Mouse (Mus musculus) stomach, embryonic 15.5 days (tissue): Measurements from ENCODE around the gene Wnt5b. TPM values are rescaled to one million over a fixed set of nuclear protein-coding genes. Genes with fewer than 3 reads are reported as not detected.

Experiments
- ATAC-seq: fragments of 200-750 bp; cut with Nextera tagmentation; 2 replicates; pipeline ENCODE4 v1.8.0; 2017; ENCODE audit warnings: low read depth, moderate number of reproducible peaks, moderate TSS enrichment; ENCODE audit not compliant: insufficient read depth, low FRiP score
- H3K27ac ChIP-seq: fragments of 300-500 bp; sonication (generic); 2 replicates; pipeline ENCODE4 v1.5.1; 2015; ENCODE audit warnings: mild to moderate bottlenecking, inconsistent platforms
- H3K27me3 ChIP-seq: fragments of 300-500 bp; sonication (generic); replicated peaks from 2 replicates; pipeline ENCODE4 v1.6.1; 2015; ENCODE audit warnings: inconsistent platforms
- H3K36me3 ChIP-seq: fragments of 300-500 bp; sonication (generic); 2 replicates; pipeline ENCODE4 v1.6.1; 2015; ENCODE audit warnings: inconsistent platforms
- H3K4me1 ChIP-seq: fragments of 300-500 bp; sonication (generic); 2 replicates; pipeline ENCODE4 v1.6.1; 2015; ENCODE audit warnings: inconsistent platforms
- H3K4me2 ChIP-seq: fragments of 300-500 bp; sonication (generic); 2 replicates; pipeline ENCODE4 v1.6.1; 2015; ENCODE audit warnings: mild to moderate bottlenecking, inconsistent platforms
- H3K4me3 ChIP-seq: fragments of 300-500 bp; sonication (generic); replicated peaks from 2 replicates; pipeline ENCODE4 v1.5.1; 2015; ENCODE audit warnings: inconsistent platforms
- H3K9ac ChIP-seq: fragments of 300-500 bp; sonication (generic); 2 replicates; pipeline ENCODE4 v1.6.1; 2015; ENCODE audit warnings: inconsistent platforms
- H3K9me3 ChIP-seq: fragments of 300-500 bp; sonication (generic); 2 replicates; pipeline ENCODE4 v1.6.1; 2016; ENCODE audit warnings: inconsistent platforms
- WGBS: fragments of 180-500 bp; shearing (Covaris S2); methylation state at CpG from one replicate; pipeline ENCODE4 v1.1.7; 2015; 5-methylcytosine and 5-hydroxymethylcytosine counted together
- polyA plus RNA-seq: library from polyadenylated mRNA; unstranded; fragments of >200 nt; fragmentation: Nextera tagmentation; extraction: Ambion mirVana; gene quantifications from 2 replicates; pipeline ENCODE4 v1.2.1, GENCODE M21; 2015

Gene Wnt5b
- polyA plus RNA-seq, 1 experiment from 2014 or later, result 10.4 TPM

DNA sequence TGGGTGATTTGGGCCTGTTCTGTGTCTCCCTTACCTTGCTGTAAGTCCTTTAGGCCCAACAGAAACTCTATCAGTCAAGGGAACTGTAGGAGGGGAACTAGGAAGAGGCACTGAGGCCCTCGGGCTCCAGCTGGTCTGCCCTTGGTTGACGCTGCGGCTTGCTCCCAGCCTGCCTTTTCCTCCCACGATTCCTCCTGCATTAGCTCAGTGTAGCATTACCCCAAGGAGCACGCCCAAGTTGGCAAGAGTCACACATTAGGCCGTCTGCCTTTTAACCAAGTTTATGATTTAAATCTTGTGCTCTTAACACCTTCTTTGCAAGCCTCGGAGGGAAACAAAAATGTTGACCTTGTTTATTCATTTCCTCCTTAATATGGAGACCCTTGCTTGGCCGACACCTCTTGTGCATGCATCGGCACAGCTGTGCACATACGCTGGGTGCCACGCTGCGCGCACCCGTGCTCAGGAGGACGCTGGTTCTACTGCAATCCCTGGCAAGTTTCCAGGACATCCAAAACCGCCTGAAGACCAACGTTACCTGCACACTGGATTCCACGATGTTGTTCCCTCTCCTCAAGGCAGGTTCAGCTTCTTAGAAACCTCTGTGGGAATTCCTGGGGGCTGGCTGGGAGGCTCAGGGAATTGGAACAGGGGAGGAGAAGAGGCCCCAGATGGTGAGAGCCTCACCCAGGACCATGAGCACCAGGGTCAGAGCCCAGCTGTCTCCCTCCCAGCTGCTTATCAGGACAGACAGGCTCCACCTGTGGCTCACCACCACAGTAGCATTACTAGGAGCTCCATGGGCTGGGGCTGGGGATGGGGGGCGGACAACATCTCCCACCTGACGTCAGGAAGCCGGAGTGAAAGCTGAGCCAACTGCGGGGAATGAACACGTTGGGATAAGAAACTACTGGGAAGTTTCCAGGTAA lies 21.6 kb upstream of the Wnt5b start:
- H3K4me2 ChIP-seq, result no peak overlapping the region

DNA sequence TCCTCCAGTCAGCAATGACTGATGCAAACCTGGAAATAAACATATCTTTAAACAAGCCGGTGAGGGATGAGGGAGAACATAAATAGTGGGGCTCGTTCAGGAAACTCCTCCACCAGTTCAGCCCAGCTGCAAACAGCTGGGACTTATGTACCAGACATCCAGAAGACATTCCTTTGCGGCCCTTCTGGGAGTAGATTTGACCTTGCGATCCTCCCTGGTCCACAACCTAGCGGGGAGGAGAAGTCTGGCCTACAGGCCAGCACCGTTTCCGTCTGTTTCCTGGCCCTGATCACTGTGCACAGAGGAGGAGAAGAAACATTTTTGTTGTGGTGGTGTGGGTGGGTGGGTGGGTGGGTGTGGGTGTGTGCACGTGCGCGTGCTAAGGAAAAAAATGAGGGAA lies 18.4 kb upstream of the Wnt5b start:
- H3K27me3 ChIP-seq, result no peaks in the 10 kb centered on the region
- no peak overlapping the region for H3K27ac ChIP-seq
- H3K4me2 ChIP-seq, result no peak overlapping the region
- WGBS, result 43% methylated on average over 10 of the region's 10 CpGs
- H3K9me3 ChIP-seq, result no peaks in the 10 kb centered on the region
- H3K4me3 ChIP-seq, result no peak overlapping the region
- H3K36me3 ChIP-seq, result no peaks in the 10 kb centered on the region
- peaks cover 17% of the 10 kb centered on the region; the same call in 1 of the 2 replicates for H3K4me1 ChIP-seq
- no peak overlapping the region for H3K9ac ChIP-seq
- ATAC-seq, result no peak

More for the DNA sequence above, 21.6 kb upstream of the Wnt5b start:
- Histone ChIP-seq H3K27ac (peak overlapping the region; percentile 36), H3K4me3 (no peak overlapping the region), H3K4me1 (peaks cover 18% of the 10 kb centered on the region), H3K27me3 (no peaks in the 10 kb centered on the region), H3K9ac (no peak overlapping the region), H3K9me3 (no peaks in the 10 kb centered on the region), H3K36me3 (no peaks in the 10 kb centered on the region)
- 53% methylated on average over 23 of the region's 23 CpGs for WGBS
- ATAC-seq, result 0 out of 2 replicates have a peak, but pooled peaks have one; percentile 51

DNA sequence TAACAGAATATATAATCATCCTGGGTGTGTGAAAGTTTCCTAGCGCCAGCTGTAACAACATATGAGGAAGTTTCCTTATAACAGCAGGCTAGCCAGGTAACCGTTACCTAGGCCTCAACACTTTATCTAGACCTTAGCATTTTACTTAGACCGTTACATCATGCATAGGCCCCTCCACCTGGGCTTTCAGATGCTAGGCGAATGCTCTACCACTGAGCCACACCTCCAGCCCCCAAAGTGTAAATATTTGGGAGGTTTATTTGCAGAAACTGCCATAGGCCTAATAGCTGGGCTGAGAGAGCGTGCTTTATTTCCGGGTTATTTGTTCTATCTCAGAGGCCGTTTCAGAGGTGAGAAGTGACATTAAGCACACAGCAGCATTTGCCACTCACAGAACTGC lies 14.7 kb upstream of the Wnt5b start:
- no peaks in the 10 kb centered on the region for H3K36me3 ChIP-seq
- no peaks in the 10 kb centered on the region for H3K9me3 ChIP-seq
- no peak overlapping the region for H3K4me2 ChIP-seq
- WGBS, result 40% methylated on average over 7 of the region's 7 CpGs
- no peak overlapping the region for H3K9ac ChIP-seq
- no peaks in the 10 kb centered on the region for H3K27me3 ChIP-seq
- peak; percentile 69 for ATAC-seq
- no peak overlapping the region for H3K4me3 ChIP-seq
- no peak overlapping the region for H3K27ac ChIP-seq
- H3K4me1 ChIP-seq, result no peaks in the 10 kb centered on the region

DNA sequence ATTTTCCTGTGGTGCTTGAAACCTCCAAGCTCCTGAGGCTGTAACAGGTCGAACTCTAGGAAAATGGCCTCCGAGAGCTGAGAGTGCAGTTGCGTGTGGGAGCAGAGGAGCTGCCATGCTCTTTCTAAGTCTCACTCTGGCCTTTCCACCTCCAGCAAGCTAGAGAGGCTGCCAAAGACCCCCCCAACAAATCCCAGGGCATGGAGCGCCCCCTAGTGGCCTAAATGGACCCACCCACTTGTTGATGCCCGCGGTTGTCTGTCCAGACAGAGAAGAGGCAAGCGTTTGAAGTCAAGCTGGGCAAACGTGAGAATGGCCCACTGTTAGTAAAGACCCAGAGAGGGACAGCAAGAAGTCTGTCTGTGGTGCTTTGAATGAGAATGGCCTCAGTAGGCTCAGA lies 10.3 kb upstream of the Wnt5b start:
- no peak overlapping the region for H3K27ac ChIP-seq
- H3K36me3 ChIP-seq, result no peaks in the 10 kb centered on the region
- H3K4me3 ChIP-seq, result no peak overlapping the region
- H3K9me3 ChIP-seq, result no peaks in the 10 kb centered on the region
- WGBS, result 72% methylated on average over 8 of the region's 8 CpGs
- no peak overlapping the region for H3K9ac ChIP-seq
- H3K4me2 ChIP-seq, result no peak overlapping the region
- ATAC-seq, result no peak
- no peaks in the 10 kb centered on the region for H3K27me3 ChIP-seq
- H3K4me1 ChIP-seq, result no peaks in the 10 kb centered on the region

DNA sequence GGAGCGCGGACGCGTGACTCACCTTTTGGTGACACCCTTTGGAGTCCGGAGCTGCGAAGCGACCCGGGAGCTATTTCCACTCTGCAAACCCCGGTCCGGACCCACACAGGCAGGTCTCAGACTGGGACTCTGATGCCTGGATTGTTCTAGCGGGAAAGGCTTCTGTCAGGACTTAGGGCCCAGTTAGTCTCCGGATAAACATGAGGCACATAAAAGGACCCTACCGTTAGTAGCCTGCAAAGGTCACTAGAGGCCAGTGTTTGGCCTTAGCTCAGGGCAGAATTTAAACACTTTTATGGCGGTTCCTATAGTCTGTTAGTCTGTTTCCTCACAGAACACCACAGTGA lies 344 bp upstream of the Wnt5b start:
- Histone ChIP-seq H3K36me3 (no peaks in the 10 kb centered on the region), H3K9me3 (no peaks in the 10 kb centered on the region), H3K4me1 (0 out of 2 replicates have a peak, but pooled peaks cover 5% of the 10 kb centered on the region), H3K4me3 (peak overlapping the region; percentile 72), H3K4me2 (peak overlapping the region; percentile 94), H3K27ac (no peak overlapping the region), H3K27me3 (peaks cover 7% of the 10 kb centered on the region; the same call in 1 of the 2 replicates), H3K9ac (peak overlapping the region; percentile 46; the same call in 1 of the 2 replicates)
- ATAC-seq, result 0 out of 2 replicates have a peak, but pooled peaks have one; percentile 22
- 1% methylated on average over 14 of the region's 14 CpGs for WGBS

DNA sequence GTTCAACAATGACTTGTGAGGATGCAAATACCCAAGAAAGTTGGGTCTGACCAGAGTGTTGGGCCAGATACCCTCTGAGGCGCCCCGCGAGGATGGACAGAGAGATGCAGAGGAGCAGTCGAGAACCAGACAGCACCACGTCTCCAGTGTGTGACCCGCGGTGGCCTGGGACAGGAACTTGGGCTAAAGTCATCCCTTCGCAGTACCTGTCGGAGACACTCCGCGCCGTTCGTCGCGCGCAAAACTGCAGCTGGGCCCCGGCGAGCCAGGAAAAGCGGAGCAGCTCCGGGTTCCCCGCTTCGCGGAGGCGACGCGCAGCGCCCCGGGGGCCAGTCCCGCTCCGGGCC lies 718 bp downstream of the Wnt5b start:
- no peak overlapping the region for H3K27ac ChIP-seq
- peak overlapping the region; percentile 46; the same call in 1 of the 2 replicates for H3K9ac ChIP-seq
- peaks cover 7% of the 10 kb centered on the region; the same call in 1 of the 2 replicates for H3K27me3 ChIP-seq
- peak overlapping the region; percentile 94 for H3K4me2 ChIP-seq
- 0 out of 2 replicates have a peak, but pooled peaks cover 5% of the 10 kb centered on the region for H3K4me1 ChIP-seq
- H3K4me3 ChIP-seq, result peak overlapping the region; percentile 72
- H3K9me3 ChIP-seq, result no peaks in the 10 kb centered on the region
- ATAC-seq, result no peak
- H3K36me3 ChIP-seq, result no peaks in the 10 kb centered on the region
- WGBS, result 1% methylated on average over 29 of the region's 30 CpGs

DNA sequence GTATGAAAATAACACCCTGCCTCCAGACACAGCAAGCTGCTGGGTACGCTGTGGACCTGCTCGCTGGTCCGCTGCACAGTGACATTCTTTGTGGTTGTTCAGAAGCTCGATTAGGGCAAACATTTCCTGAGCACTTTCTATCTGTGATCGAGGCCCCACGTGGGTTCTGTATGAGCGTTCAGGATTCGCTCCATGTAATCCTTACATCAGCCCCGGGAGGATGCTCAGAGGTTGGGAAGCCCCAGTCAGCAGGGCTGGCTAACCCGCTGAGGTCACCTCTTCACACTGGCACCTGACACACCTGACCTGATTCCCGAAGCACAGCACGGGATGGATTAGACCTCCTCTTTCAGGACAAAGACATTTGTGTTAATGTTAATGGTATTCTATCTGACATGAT lies 8.3 kb downstream of the Wnt5b start:
- WGBS, result 67% methylated on average over 12 of the region's 12 CpGs
- no peaks in the 10 kb centered on the region for H3K4me1 ChIP-seq

DNA sequence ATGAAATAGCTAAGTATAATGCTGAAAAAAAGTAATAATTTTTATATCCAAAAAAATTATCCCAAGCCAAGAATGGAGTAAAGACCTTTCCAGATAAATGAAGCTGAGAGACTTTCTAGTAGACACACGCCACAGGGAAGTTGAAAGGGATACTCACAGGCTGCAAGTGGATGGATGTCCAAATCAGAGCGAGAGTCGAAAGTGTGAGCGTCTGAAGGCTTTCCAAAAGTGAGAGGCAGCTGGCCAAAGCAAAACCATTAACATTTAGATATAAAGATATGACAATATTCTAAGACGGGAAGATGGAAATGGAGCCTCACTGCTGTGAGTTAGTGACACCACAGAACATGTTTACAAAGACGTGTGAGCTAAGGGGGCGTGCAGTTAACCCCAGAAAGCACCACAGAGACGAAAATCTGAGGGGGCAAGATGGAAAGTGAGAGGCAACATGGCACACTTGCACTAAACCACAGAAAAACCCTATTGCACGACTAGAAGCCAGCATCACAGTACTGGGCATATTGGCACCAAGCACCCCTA lies 10.9 kb downstream of the Wnt5b start:
- H3K4me2 ChIP-seq, result no peak overlapping the region
- no peaks in the 10 kb centered on the region for H3K27me3 ChIP-seq
- no peak overlapping the region for H3K9ac ChIP-seq
- H3K27ac ChIP-seq, result no peak overlapping the region
- WGBS, result 61% methylated on average over 9 of the region's 9 CpGs
- ATAC-seq, result no peak
- no peak overlapping the region for H3K4me3 ChIP-seq
- H3K4me1 ChIP-seq, result no peaks in the 10 kb centered on the region
- no peaks in the 10 kb centered on the region for H3K36me3 ChIP-seq
- no peaks in the 10 kb centered on the region for H3K9me3 ChIP-seq

More for the DNA sequence above, 8.3 kb downstream of the Wnt5b start:
- Histone ChIP-seq H3K27ac (no peak overlapping the region), H3K4me3 (no peak overlapping the region), H3K27me3 (no peaks in the 10 kb centered on the region), H3K36me3 (no peaks in the 10 kb centered on the region), H3K9me3 (no peaks in the 10 kb centered on the region), H3K4me2 (no peak overlapping the region), H3K9ac (no peak overlapping the region)
- no peak for ATAC-seq

DNA sequence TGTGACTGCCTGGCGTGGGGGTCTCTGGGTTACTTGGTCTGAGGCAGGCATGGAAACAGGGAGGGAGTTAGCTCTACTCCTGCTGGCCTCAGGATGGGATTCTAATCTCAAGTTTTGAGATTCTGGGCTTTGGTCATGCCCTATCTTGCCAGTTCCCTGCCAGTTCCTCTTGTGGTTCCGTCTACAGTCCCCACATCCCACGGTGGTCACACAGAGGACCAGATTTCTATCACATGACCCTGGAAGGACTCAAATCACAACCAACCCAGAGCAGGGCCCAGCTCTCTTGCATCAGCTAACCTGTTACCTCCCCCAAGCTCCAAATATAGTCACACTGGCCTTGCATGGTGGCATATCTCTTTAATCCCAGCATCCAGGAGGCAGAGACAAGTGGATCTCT lies 14.5 kb downstream of the Wnt5b start:
- H3K9ac ChIP-seq, result no peak overlapping the region
- no peaks in the 10 kb centered on the region for H3K9me3 ChIP-seq
- H3K36me3 ChIP-seq, result no peaks in the 10 kb centered on the region
- no peak overlapping the region for H3K4me3 ChIP-seq
- 84% methylated on average over 3 of the region's 3 CpGs for WGBS
- H3K4me2 ChIP-seq, result no peak overlapping the region
- no peak overlapping the region for H3K27ac ChIP-seq
- no peaks in the 10 kb centered on the region for H3K27me3 ChIP-seq
- no peaks in the 10 kb centered on the region for H3K4me1 ChIP-seq
- ATAC-seq, result no peak

DNA sequence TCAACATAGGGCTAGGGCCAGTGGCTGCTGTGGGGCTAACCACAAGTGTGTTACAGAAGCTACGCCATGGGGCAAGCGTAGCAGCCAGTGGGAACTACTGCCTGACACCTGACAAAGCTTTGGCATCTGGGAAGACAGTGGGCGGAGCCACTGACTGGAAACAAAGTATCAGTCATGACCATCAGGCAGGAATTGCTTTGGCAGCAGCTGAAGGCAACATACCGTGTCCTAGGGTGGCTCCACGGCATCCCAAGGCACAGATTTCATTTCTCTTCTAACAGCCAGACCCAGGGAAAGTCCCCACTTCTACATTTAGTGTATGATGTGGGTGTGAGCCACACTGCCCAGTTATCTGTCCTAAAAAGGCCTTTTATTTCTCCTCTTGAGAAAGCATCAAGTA lies 17.6 kb downstream of the Wnt5b start:
- no peak overlapping the region for H3K4me3 ChIP-seq
- no peak overlapping the region for H3K9ac ChIP-seq
- no peaks in the 10 kb centered on the region for H3K4me1 ChIP-seq
- no peaks in the 10 kb centered on the region for H3K9me3 ChIP-seq
- H3K36me3 ChIP-seq, result no peaks in the 10 kb centered on the region
- no peaks in the 10 kb centered on the region for H3K27me3 ChIP-seq
- H3K4me2 ChIP-seq, result no peak overlapping the region
- 68% methylated on average over 5 of the region's 5 CpGs for WGBS
- H3K27ac ChIP-seq, result no peak overlapping the region
- no peak for ATAC-seq

DNA sequence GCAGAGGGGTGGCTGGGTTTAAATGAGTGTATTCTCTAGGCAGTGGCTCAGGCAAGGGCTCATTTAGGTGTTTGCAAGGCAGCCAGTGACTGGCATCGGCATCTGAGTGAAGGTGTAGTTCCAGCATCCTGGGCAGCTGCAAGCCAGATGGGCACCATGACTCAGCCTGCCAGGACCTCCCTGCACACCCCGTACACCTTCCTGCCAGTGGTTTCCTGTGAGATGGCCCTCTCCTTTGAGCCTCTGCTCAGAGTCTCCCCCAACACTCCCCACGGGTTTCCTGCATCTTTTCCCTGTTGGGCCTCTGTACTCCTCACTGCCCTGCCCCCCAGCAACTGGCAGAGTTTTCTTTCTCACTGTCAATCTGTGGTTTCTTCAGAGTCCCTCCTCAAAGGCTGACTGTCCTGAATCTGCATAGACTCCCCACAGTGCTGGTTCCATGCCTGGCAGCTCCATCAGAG lies 22.2 kb downstream of the Wnt5b start:
- Histone ChIP-seq H3K9me3 (no peaks in the 10 kb centered on the region), H3K27ac (no peak overlapping the region), H3K4me1 (no peaks in the 10 kb centered on the region), H3K4me2 (no peak overlapping the region), H3K36me3 (no peaks in the 10 kb centered on the region), H3K4me3 (no peak overlapping the region), H3K27me3 (no peaks in the 10 kb centered on the region), H3K9ac (no peak overlapping the region)
- WGBS, result 45% methylated on average over 3 of the region's 3 CpGs
- no peak for ATAC-seq

DNA sequence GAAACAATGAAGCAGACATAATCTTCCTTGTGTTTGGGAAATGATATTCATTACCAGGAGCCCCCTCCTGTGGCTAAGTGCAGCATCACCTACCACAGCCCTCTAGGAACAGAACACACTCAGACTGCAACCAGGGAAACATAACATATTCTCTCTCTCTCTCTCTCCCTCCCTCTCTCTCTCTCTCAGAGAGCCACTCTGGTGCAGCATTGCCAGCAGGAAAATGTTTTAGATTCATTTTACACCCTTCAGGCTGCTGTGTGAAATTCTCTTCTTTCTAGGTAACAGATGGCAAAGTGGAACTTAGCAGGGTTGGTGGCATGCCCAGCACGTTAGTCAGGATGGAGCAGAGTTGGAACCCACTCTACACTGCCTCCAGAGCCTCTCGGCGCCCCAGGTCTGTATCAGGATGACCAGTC lies 22.7 kb downstream of the Wnt5b start:
- H3K9me3 ChIP-seq, result no peaks in the 10 kb centered on the region
- 68% methylated on average over 3 of the region's 3 CpGs for WGBS
- H3K9ac ChIP-seq, result no peak overlapping the region
- no peak overlapping the region for H3K4me2 ChIP-seq
- ATAC-seq, result no peak
- H3K4me1 ChIP-seq, result no peaks in the 10 kb centered on the region
- no peak overlapping the region for H3K4me3 ChIP-seq
- no peaks in the 10 kb centered on the region for H3K27me3 ChIP-seq
- no peak overlapping the region for H3K27ac ChIP-seq
- H3K36me3 ChIP-seq, result no peaks in the 10 kb centered on the region
